Mouse (Mus musculus) myocyte (in vitro differentiated cells): ENCODE data around the gene Spon1. TPM values are rescaled to one million over a fixed set of nuclear protein-coding genes. Genes with fewer than 3 reads are reported as not detected.

Experiments used
- H3K27me3 ChIP-seq: one replicate; pipeline ENCODE4 v1.6.1; 2011; ENCODE audit not compliant: control insufficient read depth, insufficient read depth, insufficient read length
- H3K36me3 ChIP-seq: one replicate; pipeline ENCODE4 v1.6.1; 2011; ENCODE audit not compliant: control insufficient read depth, insufficient read depth
- H3K4me2 ChIP-seq: one replicate; pipeline ENCODE4 v1.6.1; 2011; ENCODE audit warnings: low read depth, control low read depth
- H3K4me3 ChIP-seq: one replicate; pipeline ENCODE4 v1.5.1; 2011; ENCODE audit warnings: mild to moderate bottlenecking, control low read depth, moderate library complexity
- H3K79me2 ChIP-seq: one replicate; pipeline ENCODE4 v1.6.1; 2011; ENCODE audit not compliant: control insufficient read depth, insufficient read depth
- H3ac ChIP-seq: one replicate; pipeline ENCODE4 v1.6.1; 2011; ENCODE audit not compliant: control insufficient read depth, insufficient read length
- CEBPB ChIP-seq: IDR thresholded peaks from 2 replicates; pipeline ENCODE4 v1.6.1; 2011; ENCODE audit warnings: mild to moderate bottlenecking, moderate library complexity; ENCODE audit not compliant: poor library complexity, insufficient read depth, severe bottlenecking
- E2F4 ChIP-seq: IDR thresholded peaks from one replicate; pipeline ENCODE4 v1.6.1; 2011; ENCODE audit warnings: mild to moderate bottlenecking, control low read depth, moderate library complexity; ENCODE audit not compliant: insufficient read depth
- MAX ChIP-seq: IDR thresholded peaks from one replicate; pipeline ENCODE4 v1.6.1; 2011; ENCODE audit warnings: low read depth, mild to moderate bottlenecking, control low read depth
- MYOD1 ChIP-seq, 3 experiments: IDR thresholded peaks; one replicate each; pipeline ENCODE4 v1.6.1; 2011; ENCODE audit warnings: control low read depth in 2 of 3, low read depth in 2 of 3, mild to moderate bottlenecking in 2 of 3, moderate library complexity in 1 of 3; ENCODE audit not compliant: insufficient read length in 2 of 3, control insufficient read depth in 1 of 3
- MYOG ChIP-seq, 3 experiments: IDR thresholded peaks; one replicate each; pipeline ENCODE4 v1.6.1; 2011; ENCODE audit warnings: control low read depth in 2 of 3, low read depth in 2 of 3, mild to moderate bottlenecking in 2 of 3; ENCODE audit not compliant: insufficient read length in 2 of 3, control insufficient read depth in 1 of 3, insufficient read depth in 1 of 3
- POLR2A ChIP-seq: IDR thresholded peaks from one replicate; pipeline ENCODE4 v1.6.1; 2011; ENCODE audit warnings: low read depth, mild to moderate bottlenecking, control low read depth, moderate library complexity; ENCODE audit not compliant: insufficient read length
- POLR2AphosphoS2 ChIP-seq: IDR thresholded peaks from one replicate; pipeline ENCODE4 v1.6.1; 2011; ENCODE audit warnings: low read depth, control low read depth; ENCODE audit not compliant: insufficient read length
- REST ChIP-seq: IDR thresholded peaks from one replicate; pipeline ENCODE4 v1.6.1; 2011; ENCODE audit warnings: mild to moderate bottlenecking, control low read depth, moderate library complexity; ENCODE audit not compliant: insufficient read depth, insufficient read length
- SRF ChIP-seq: IDR thresholded peaks from one replicate; pipeline ENCODE4 v1.6.1; 2011; ENCODE audit warnings: low read depth; ENCODE audit not compliant: control insufficient read depth, insufficient read length
- TCF12 ChIP-seq: IDR thresholded peaks from one replicate; pipeline ENCODE4 v1.6.1; 2011; ENCODE audit warnings: mild to moderate bottlenecking, control low read depth; ENCODE audit not compliant: poor library complexity, insufficient read depth, severe bottlenecking
- TCF3 ChIP-seq: IDR thresholded peaks from one replicate; pipeline ENCODE4 v1.6.1; 2011; ENCODE audit warnings: low read depth, control low read depth; ENCODE audit not compliant: insufficient read length
- USF1 ChIP-seq: IDR thresholded peaks from one replicate; pipeline ENCODE4 v1.6.1; 2011; ENCODE audit warnings: low read depth, mild to moderate bottlenecking, control low read depth, moderate library complexity
- polyA plus RNA-seq: library from polyadenylated mRNA; unstranded; fragments of >200 nt; fragmentation: generic; extraction: Trizol; gene quantifications from one replicate; pipeline ENCODE4 v1.2.1, GENCODE M21; 2012; ENCODE audit warnings: missing spikeins

The Spon1 gene
- polyA plus RNA-seq, 1 experiment, result 0.04 TPM

DNA sequence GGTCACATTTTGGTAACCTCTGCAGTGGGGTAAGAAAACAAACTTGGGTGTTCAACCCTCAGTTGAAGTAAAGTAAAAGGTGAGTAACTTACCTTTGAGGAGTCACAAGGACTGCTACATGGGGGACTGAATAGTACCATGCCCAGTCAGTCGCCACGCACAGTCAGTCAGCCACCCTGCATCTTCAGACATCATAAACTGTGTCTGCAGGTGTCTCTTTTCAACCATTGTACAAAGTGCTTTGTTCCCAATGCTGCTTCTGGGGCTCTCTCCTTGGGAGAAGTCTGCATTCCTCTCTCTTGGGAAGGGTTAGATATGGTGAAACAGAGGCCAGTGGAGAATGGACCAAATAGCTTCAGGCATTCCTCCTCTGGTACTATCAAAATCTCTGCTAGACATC, 125.0 kb downstream of the Spon1 start:
- H3ac ChIP-seq, result no peak overlapping the region
- TF ChIP-seq TCF3 (no peak), POLR2AphosphoS2 (no peak), CEBPB (no peak), REST (no peak), USF1 (no peak), TCF12 (no peak), MAX (no peak), SRF (no peak), POLR2A (no peak), E2F4 (no peak), MYOG (IDR thresholded peaks at IDR 0.05; ENCODE audit: control insufficient read depth in 1 of 3, insufficient read depth in 1 of 3, insufficient read length in 2 of 3, low read depth in 2 of 3) (no peak), MYOD1 (IDR thresholded peaks at IDR 0.05; ENCODE audit: control insufficient read depth in 1 of 3, insufficient read length in 2 of 3, low read depth in 2 of 3) (no peak)
- H3K79me2 ChIP-seq, result no peaks in the 10 kb centered on the region
- no peaks in the 10 kb centered on the region for H3K27me3 ChIP-seq
- H3K36me3 ChIP-seq, result no peaks in the 10 kb centered on the region
- H3K4me2 ChIP-seq, result no peak overlapping the region
- no peak overlapping the region for H3K4me3 ChIP-seq

DNA sequence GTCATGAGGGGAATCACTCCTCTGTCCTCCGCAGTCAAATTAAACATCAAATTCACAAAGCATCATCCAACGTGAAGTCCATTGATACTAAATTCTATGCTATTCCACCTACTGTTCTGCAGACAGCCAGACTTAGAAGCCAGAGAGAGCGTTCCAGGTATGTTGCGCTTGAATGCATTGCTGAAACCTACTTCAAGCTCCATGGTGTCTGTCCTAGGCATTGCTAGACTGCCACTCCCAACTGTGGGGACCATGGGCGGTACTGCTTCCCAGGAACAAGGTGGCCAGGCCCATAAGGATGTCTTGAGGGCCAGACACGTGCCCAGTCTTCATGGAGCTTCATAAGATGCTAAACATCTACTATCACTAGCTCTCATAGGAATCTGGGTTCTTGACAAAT, 125.7 kb downstream of the Spon1 start:
- Histone ChIP-seq H3ac (no peak overlapping the region), H3K4me2 (no peak overlapping the region), H3K4me3 (no peak overlapping the region), H3K79me2 (no peaks in the 10 kb centered on the region), H3K27me3 (no peaks in the 10 kb centered on the region), H3K36me3 (no peaks in the 10 kb centered on the region)
- TF ChIP-seq USF1 (no peak), MYOD1 (IDR thresholded peaks at IDR 0.05; ENCODE audit: control insufficient read depth in 1 of 3, insufficient read length in 2 of 3, low read depth in 2 of 3) (no peak), TCF12 (no peak), MAX (no peak), SRF (no peak), TCF3 (no peak), POLR2AphosphoS2 (no peak), E2F4 (no peak), REST (no peak), MYOG (IDR thresholded peaks at IDR 0.05; ENCODE audit: control insufficient read depth in 1 of 3, insufficient read depth in 1 of 3, insufficient read length in 2 of 3, low read depth in 2 of 3) (no peak), POLR2A (no peak), CEBPB (no peak)

DNA sequence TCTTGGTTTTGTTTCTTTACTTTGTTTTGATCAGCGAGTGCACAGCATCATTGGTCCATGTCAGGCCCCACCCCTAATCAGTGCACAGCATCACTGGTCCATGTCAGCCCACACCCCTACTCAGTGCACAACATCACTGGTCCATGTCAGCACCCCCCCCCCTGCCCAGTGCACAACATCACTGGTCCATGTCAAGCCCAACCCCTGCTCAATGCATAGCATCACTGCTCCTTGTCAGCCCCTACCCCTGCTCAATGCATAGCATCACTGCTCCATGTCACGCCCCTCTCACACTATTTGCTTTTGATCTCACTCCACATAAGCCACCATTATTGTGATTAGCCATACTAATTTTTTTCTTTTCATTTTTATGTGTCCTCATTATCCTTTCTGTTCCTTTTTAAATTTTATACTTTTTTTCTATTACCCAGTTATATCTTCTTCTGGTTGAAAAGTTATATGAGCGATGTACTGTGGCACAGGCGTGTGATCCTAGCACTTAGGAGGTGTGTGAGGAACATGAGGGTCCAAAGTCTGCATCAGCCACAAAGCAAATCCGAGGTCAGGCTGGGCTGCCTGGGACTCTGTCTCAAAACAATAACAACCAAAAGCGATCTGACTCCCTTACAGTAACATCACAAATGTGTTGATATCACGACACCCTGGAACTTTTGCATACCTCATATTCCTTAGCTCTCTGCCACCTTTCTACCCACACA, 128.3 kb downstream of the Spon1 start:
- Histone ChIP-seq H3K4me3 (no peak overlapping the region), H3K27me3 (no peaks in the 10 kb centered on the region), H3K4me2 (no peak overlapping the region), H3ac (no peak overlapping the region), H3K79me2 (no peaks in the 10 kb centered on the region), H3K36me3 (no peaks in the 10 kb centered on the region)
- TF ChIP-seq TCF3, result no peak
- TF ChIP-seq MYOD1 (IDR thresholded peaks at IDR 0.05; ENCODE audit: control insufficient read depth in 1 of 3, insufficient read length in 2 of 3, low read depth in 2 of 3), result no peak
- no peak for TF ChIP-seq CEBPB
- no peak for TF ChIP-seq MAX
- TF ChIP-seq MYOG (IDR thresholded peaks at IDR 0.05; ENCODE audit: control insufficient read depth in 1 of 3, insufficient read depth in 1 of 3, insufficient read length in 2 of 3, low read depth in 2 of 3), result no peak

DNA sequence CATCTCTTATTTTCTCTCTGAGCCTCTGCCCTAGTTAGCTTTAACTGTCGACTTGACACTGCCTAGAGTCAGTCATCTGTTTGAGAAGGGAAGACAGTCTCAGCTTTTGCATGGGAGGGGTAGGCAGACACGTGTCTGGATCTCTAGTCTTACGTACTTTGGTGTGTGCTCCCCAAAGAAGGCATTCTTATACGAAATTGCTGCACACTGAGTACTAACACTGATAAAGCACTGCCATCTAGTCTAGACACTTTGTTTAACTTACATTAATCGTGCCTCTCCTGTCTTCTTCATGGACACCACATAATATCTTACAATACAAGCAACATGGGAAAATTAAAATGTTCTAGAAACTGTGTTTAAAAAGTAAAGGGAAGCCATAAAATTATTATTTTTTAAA, 129.5 kb downstream of the Spon1 start:
- Histone ChIP-seq H3K4me3 (no peak overlapping the region), H3K36me3 (no peaks in the 10 kb centered on the region), H3ac (no peak overlapping the region), H3K79me2 (no peaks in the 10 kb centered on the region), H3K27me3 (no peaks in the 10 kb centered on the region), H3K4me2 (no peak overlapping the region)
- TF ChIP-seq MYOG (IDR thresholded peaks at IDR 0.05; ENCODE audit: control insufficient read depth in 1 of 3, insufficient read depth in 1 of 3, insufficient read length in 2 of 3, low read depth in 2 of 3), result no peak
- no peak for TF ChIP-seq POLR2A
- TF ChIP-seq POLR2AphosphoS2, result no peak
- TF ChIP-seq CEBPB, result no peak

DNA sequence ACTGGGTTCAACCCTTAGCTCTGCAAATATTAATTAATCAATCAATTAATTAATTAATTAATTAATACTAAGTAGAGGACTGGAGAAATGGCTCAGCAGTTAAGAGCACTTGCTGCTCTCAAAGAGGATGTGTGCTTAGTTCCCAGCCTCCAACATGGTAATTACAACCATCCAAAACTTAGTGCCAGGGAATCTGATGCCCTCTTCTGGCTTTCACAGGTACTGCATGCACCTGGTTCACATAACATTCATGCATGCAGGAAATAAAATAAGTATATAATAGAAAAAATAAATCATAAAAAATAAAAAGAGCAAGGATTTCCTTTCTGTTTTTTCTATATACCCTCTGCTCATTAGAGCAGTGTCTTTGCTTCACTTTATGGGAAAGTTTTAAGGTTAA, 132.6 kb downstream of the Spon1 start:
- Histone ChIP-seq H3K4me2 (no peak overlapping the region), H3ac (no peak overlapping the region), H3K79me2 (no peaks in the 10 kb centered on the region), H3K36me3 (no peaks in the 10 kb centered on the region), H3K4me3 (no peak overlapping the region), H3K27me3 (no peaks in the 10 kb centered on the region)
- TF ChIP-seq MYOD1 (IDR thresholded peaks at IDR 0.05; ENCODE audit: control insufficient read depth in 1 of 3, insufficient read length in 2 of 3, low read depth in 2 of 3), result no peak
- no peak for TF ChIP-seq TCF12
- no peak for TF ChIP-seq POLR2AphosphoS2
- no peak for TF ChIP-seq E2F4
- TF ChIP-seq MAX, result no peak
- no peak for TF ChIP-seq REST
- TF ChIP-seq MYOG (IDR thresholded peaks at IDR 0.05; ENCODE audit: control insufficient read depth in 1 of 3, insufficient read depth in 1 of 3, insufficient read length in 2 of 3, low read depth in 2 of 3), result no peak
- TF ChIP-seq CEBPB, result no peak
- TF ChIP-seq TCF3, result no peak
- no peak for TF ChIP-seq SRF
- no peak for TF ChIP-seq USF1
- no peak for TF ChIP-seq POLR2A
